Mouse (Mus musculus): Measurements from ENCODE around the gene Gpr82.

GRCm38 (mm10) chrX:13659201-13659890 lies 1.8 kb upstream of the Gpr82 start:
- TF ChIP-seq CTCF (IDR thresholded peaks at IDR 0.05): no peak
- no peak for TF ChIP-seq EP300 (IDR thresholded peaks at IDR 0.05)

Data from lung, postnatal 0 days (tissue).